Mouse (Mus musculus) forebrain, embryonic 11.5 days (tissue): ENCODE results near the gene Prkcb. TPM values are rescaled to one million over a fixed set of nuclear protein-coding genes. Genes with fewer than 3 reads are reported as not detected.

Experiments
- ATAC-seq: fragments of 200-750 bp; cut with Nextera tagmentation; replicated peaks from 2 replicates; pipeline ENCODE4 v1.8.0; 2017; ENCODE audit warnings: moderate TSS enrichment; ENCODE audit not compliant: low FRiP score
- DNase-seq: peaks from one replicate; pipeline ENCODE4 v3.0.0-alpha.2; 2017; ENCODE audit warnings: low spot score
- H3K27ac ChIP-seq: fragments of 300-500 bp; sonication (generic); 2 replicates; pipeline ENCODE4 v1.5.1; 2014; ENCODE audit warnings: low read depth, low read length
- H3K27me3 ChIP-seq: fragments of 300-500 bp; sonication (generic); 2 replicates; pipeline ENCODE4 v1.6.1; 2014; ENCODE audit warnings: mild to moderate bottlenecking, low read length, mixed read lengths; ENCODE audit not compliant: control insufficient read depth, insufficient read depth
- H3K36me3 ChIP-seq: fragments of 300-500 bp; sonication (generic); 2 replicates; pipeline ENCODE4 v1.6.1; 2014; ENCODE audit warnings: mild to moderate bottlenecking, low read length, moderate library complexity, mixed read lengths; ENCODE audit not compliant: control insufficient read depth, insufficient read depth
- H3K4me1 ChIP-seq: fragments of 300-500 bp; sonication (generic); replicated peaks from 2 replicates; pipeline ENCODE4 v1.6.1; 2014; ENCODE audit warnings: low read length, mixed read lengths; ENCODE audit not compliant: control insufficient read depth, insufficient read depth
- H3K4me2 ChIP-seq: fragments of 300-500 bp; sonication (generic); 2 replicates; pipeline ENCODE4 v1.6.1; 2014; ENCODE audit warnings: low read depth, mild to moderate bottlenecking, low read length, moderate library complexity, mixed read lengths; ENCODE audit not compliant: severe bottlenecking
- H3K4me3 ChIP-seq: fragments of 300-500 bp; sonication (generic); 2 replicates; pipeline ENCODE4 v1.5.1; 2014; ENCODE audit warnings: low read depth, low read length
- H3K9ac ChIP-seq: fragments of 300-500 bp; sonication (generic); 2 replicates; pipeline ENCODE4 v1.6.1; 2014; ENCODE audit warnings: low read length
- H3K9me3 ChIP-seq: fragments of 300-500 bp; sonication (generic); 2 replicates; pipeline ENCODE4 v1.6.1; 2016; ENCODE audit warnings: low read length, mixed read lengths; ENCODE audit not compliant: control insufficient read depth
- WGBS: fragments of 180-500 bp; shearing (Covaris S2); extraction: QIAGEN DNeasy Blood & Tissue Kit; methylation state at CpG from one replicate; pipeline ENCODE4 v1.1.7; 2014; 5-methylcytosine and 5-hydroxymethylcytosine counted together
- polyA plus RNA-seq: library from polyadenylated mRNA; unstranded; fragments of >200 nt; fragmentation: Nextera tagmentation; extraction: Ambion mirVana; gene quantifications from 2 replicates; pipeline ENCODE4 v1.2.1, GENCODE M21; 2014

Gene Prkcb
- polyA plus RNA-seq, 1 experiment from 2014 or later, result 10.0 TPM

- ATAC-seq (no peak), DNase-seq (no peak)
- H3K4me3 ChIP-seq, result no peak overlapping the region
- H3K9me3 ChIP-seq, result no peaks in the 10 kb centered on the region
- no peak overlapping the region for H3K9ac ChIP-seq
- H3K4me1 ChIP-seq, result no peaks in the 10 kb centered on the region
- H3K27ac ChIP-seq, result no peak overlapping the region
- 81% methylated on average over 7 of the region's 7 CpGs for WGBS
- H3K4me2 ChIP-seq, result no peak overlapping the region
- H3K27me3 ChIP-seq, result no peaks in the 10 kb centered on the region
- H3K36me3 ChIP-seq, result no peaks in the 10 kb centered on the region
Observed at GRCm38 (mm10) chr7:122509903-122510302, 221.4 kb downstream of the Prkcb start.

DNA sequence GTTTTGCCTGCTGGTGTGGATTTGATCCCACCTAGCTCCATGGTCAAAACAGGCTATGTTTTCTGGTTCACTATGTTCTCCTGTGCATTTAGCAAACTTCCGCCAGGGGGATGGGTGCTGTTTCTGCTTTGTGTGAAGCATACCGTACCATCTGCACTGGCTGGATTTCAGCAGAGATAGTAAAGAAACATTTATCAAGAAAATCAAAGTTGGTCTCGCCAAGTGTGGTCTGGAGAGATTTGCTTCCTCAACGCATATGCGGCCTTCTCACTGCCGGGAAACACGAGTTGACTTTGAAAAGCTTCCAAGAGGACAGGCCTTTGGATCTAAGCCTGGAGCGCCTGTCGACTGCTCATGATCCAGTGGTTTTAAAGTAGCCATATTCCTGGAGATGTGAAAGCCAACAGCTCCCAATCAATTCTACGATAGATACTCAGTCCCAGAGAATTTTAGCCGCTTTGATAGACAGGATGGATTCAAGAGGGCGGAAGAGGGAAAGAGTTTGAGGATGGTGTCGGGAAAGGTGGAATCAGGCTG, 223.9 kb downstream of the Prkcb start:
- H3K27ac ChIP-seq, result no peak overlapping the region
- H3K4me2 ChIP-seq, result no peak overlapping the region
- H3K4me1 ChIP-seq, result no peaks in the 10 kb centered on the region
- no peaks in the 10 kb centered on the region for H3K27me3 ChIP-seq
- H3K4me3 ChIP-seq, result no peak overlapping the region
- no peaks in the 10 kb centered on the region for H3K9me3 ChIP-seq
- DNase-seq (no peak), ATAC-seq (no peak)
- H3K9ac ChIP-seq, result no peak overlapping the region
- 94% methylated on average over 13 of the region's 13 CpGs for WGBS
- H3K36me3 ChIP-seq, result no peaks in the 10 kb centered on the region

DNA sequence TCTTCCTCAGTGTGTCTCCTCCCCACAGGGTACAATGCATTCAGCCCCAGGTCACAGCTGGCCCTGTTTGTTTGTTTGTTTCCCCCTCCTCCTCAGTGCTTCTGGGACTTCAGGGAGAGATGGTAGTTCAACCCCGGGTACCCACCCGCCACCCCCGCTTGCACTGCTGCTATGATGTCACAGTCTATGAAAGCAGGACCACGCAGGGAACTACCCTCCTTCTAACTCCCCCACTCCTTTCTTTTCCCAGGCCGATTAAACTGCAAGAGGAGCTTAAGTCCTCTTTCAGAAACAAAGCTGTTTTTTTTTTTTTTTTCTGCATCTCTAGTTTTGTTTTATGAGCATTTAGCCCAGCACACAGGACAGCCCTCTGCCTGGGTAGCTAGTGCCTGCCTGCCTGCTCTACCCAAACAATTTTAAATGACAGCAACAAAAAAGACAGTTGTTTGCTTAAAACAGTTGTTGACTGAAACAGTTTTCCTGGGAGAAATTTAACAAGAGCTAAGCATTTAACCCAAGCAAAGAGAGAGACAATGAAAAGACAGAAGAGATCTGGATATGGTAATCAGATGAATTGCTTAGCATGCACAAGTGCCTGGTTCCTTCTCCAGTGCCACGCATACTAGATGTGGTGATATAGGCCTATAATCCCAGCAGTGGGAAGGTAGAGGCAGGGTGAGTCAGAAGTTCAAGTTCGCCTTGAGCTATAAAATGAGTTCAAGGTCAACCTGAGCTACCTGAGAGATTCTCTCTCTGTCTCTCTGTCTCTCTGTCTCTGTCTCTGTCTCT, 232.5 kb downstream of the Prkcb start:
- Histone ChIP-seq H3K9ac (peak overlapping the region; percentile 16; the same call in 1 of the 2 replicates), H3K27ac (peak overlapping the region; percentile 41; the same call in 1 of the 2 replicates), H3K4me2 (no peak overlapping the region), H3K9me3 (no peaks in the 10 kb centered on the region), H3K4me1 (peaks cover 5% of the 10 kb centered on the region; the same call in 1 of the 2 replicates), H3K27me3 (no peaks in the 10 kb centered on the region), H3K4me3 (no peak overlapping the region), H3K36me3 (no peaks in the 10 kb centered on the region)
- ATAC-seq (peak; percentile 72), DNase-seq (peak; percentile 53)
- WGBS, result 27% methylated on average over 7 of the region's 7 CpGs

- no peaks in the 10 kb centered on the region for H3K4me1 ChIP-seq
- no peak overlapping the region for H3K27ac ChIP-seq
- DNase-seq (no peak), ATAC-seq (no peak)
- H3K9me3 ChIP-seq, result no peaks in the 10 kb centered on the region
- no peaks in the 10 kb centered on the region for H3K36me3 ChIP-seq
- H3K27me3 ChIP-seq, result no peaks in the 10 kb centered on the region
- no peak overlapping the region for H3K4me3 ChIP-seq
- WGBS, result 91% methylated on average over 11 of the region's 11 CpGs
- no peak overlapping the region for H3K4me2 ChIP-seq
- H3K9ac ChIP-seq, result no peak overlapping the region
Observed at GRCm38 (mm10) chr7:122528201-122528600, 239.7 kb downstream of the Prkcb start.

DNA sequence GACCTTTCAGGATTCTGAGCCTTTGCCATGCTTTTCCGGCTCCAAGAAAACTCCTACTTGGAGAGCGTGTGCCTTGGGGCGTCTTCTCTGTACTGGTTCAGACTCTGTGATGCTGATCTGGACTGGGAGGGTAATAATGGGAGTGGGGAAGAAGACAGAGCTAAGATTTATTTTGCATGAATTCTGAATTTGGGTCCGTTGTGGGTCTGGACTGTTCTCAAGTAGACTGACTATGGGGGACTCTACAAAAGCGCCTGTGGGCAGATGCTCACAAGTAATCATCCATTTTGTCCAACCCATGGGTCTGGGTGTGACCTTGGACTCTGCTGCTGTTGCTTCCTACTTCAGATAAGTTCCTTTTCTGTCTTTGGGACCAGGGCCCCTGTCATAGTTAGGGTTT, 240.1 kb downstream of the Prkcb start:
- no peak for DNase-seq
- whole genome bisulfite sequencing, result 94% methylated on average over 5 of the region's 5 CpGs
- no peak overlapping the region for H3K9ac ChIP-seq
- no peak overlapping the region for H3K27ac ChIP-seq
- no peak for ATAC-seq
- no peak overlapping the region for H3K4me3 ChIP-seq
- no peaks in the 10 kb centered on the region for H3K4me1 ChIP-seq
- H3K9me3 ChIP-seq, result no peaks in the 10 kb centered on the region
- H3K36me3 ChIP-seq, result no peaks in the 10 kb centered on the region
- no peaks in the 10 kb centered on the region for H3K27me3 ChIP-seq
- no peak overlapping the region for H3K4me2 ChIP-seq

DNA sequence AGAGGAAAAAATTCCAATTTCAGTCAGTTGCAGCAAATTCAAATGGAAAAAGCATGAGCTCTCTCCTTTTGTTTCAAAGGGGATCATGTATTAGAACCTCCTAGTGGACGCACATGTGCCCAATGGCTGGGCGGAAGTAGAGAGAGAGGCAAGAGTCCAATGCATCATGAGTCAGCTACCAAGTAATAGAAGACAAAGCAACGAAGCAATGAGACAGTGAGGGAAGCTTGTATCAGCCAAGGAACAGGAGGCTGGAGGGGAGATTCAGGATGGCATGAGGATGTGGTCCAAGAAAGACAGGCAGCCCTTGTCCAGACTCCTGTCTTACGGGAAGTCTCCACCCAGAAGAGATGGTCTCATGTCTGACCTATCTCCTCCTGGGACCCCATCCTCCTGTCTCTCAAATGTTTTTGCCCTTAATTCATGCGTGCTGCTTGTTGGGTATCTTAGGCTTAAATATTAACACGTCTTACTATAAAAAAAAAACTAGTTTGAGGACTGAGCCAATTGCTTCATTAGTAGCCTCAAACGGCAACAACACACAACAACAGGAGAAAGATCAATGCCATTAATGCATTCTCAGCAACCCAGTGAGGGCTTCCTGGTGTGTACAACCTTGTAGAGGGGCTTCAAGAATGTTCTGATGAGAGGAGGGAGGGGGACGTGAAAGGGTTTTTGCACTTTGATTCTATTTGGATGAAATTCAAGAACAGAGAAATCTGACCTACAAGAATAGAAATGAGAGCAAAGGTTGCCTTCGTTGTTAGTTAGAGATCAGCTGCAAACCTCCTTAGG, 245.2 kb downstream of the Prkcb start:
- Histone ChIP-seq H3K27me3 (no peaks in the 10 kb centered on the region), H3K9ac (no peak overlapping the region), H3K27ac (no peak overlapping the region), H3K4me1 (no peaks in the 10 kb centered on the region), H3K36me3 (no peaks in the 10 kb centered on the region), H3K4me3 (no peak overlapping the region), H3K9me3 (no peaks in the 10 kb centered on the region), H3K4me2 (no peak overlapping the region)
- ATAC-seq (no peak), DNase-seq (no peak)
- WGBS, result 89% methylated on average over 9 of the region's 9 CpGs

GRCm38 (mm10) chr7:122544616-122545015, 256.1 kb downstream of the Prkcb start:
- H3K4me1 ChIP-seq, result no peaks in the 10 kb centered on the region; the same call in 1 of the 2 replicates
- ATAC-seq, result no peak
- DNase-seq, result no peak
- no peak overlapping the region for H3K27ac ChIP-seq
- no peak overlapping the region for H3K4me2 ChIP-seq
- no peaks in the 10 kb centered on the region for H3K9me3 ChIP-seq
- 83% methylated on average over 3 of the region's 3 CpGs for WGBS
- H3K36me3 ChIP-seq, result no peaks in the 10 kb centered on the region
- H3K27me3 ChIP-seq, result no peaks in the 10 kb centered on the region
- no peak overlapping the region for H3K4me3 ChIP-seq
- H3K9ac ChIP-seq, result no peak overlapping the region

GRCm38 (mm10) chr7:122556575-122557140, 268.1 kb downstream of the Prkcb start:
- WGBS, result 37% methylated on average over 6 of the region's 6 CpGs
- Histone ChIP-seq H3K9me3 (no peaks in the 10 kb centered on the region), H3K4me1 (peaks cover 16% of the 10 kb centered on the region; the same call in 1 of the 2 replicates), H3K4me3 (no peak overlapping the region), H3K9ac (no peak overlapping the region), H3K36me3 (no peaks in the 10 kb centered on the region), H3K27ac (0 out of 2 replicates have a peak overlapping the region, but pooled peaks have one; percentile 21), H3K27me3 (no peaks in the 10 kb centered on the region), H3K4me2 (no peak overlapping the region)
- DNase-seq (no peak), ATAC-seq (no peak)
